Mouse (Mus musculus) embryo, embryonic 10.5 days (tissue): ENCODE data around the gene Pard3.

ENCODE experiments used
- DNase-seq: peaks from one replicate; pipeline ENCODE4 v3.0.0-alpha.2; 2015; ENCODE audit warnings: low spot score

Gene Pard3

GRCm38 (mm10) chr8:127550928-127551327, 487.2 kb downstream of the Pard3 start:
- no peak for DNase-seq

GRCm38 (mm10) chr8:127552161-127552595, 488.5 kb downstream of the Pard3 start:
- DNase-seq: no peak

- no peak for DNase-seq
Measured at GRCm38 (mm10) chr8:127552836-127553235, 489.1 kb downstream of the Pard3 start.

- DNase-seq: peak; percentile 53
Measured at GRCm38 (mm10) chr8:127553582-127553981, 489.9 kb downstream of the Pard3 start.

- DNase-seq: no peak
Measured at GRCm38 (mm10) chr8:127555795-127556194, 492.1 kb downstream of the Pard3 start.

- peak; percentile 55 for DNase-seq
Measured at GRCm38 (mm10) chr8:127556964-127557363, 493.3 kb downstream of the Pard3 start.

- DNase-seq: peak; percentile 74
Measured at GRCm38 (mm10) chr8:127557566-127557965, 493.9 kb downstream of the Pard3 start.

- no peak for DNase-seq
Measured at GRCm38 (mm10) chr8:127563634-127564033, 499.9 kb downstream of the Pard3 start.

GRCm38 (mm10) chr8:127564426-127564825, 500.7 kb downstream of the Pard3 start:
- peak; percentile 45 for DNase-seq

- no peak for DNase-seq
Measured at GRCm38 (mm10) chr8:127569212-127569611, 505.5 kb downstream of the Pard3 start.

GRCm38 (mm10) chr8:127570527-127570926, 506.8 kb downstream of the Pard3 start:
- DNase-seq: no peak

- DNase-seq: no peak
Measured at GRCm38 (mm10) chr8:127572493-127572892, 508.8 kb downstream of the Pard3 start.

- no peak for DNase-seq
Measured at GRCm38 (mm10) chr8:127576657-127577056, 513.0 kb downstream of the Pard3 start.

GRCm38 (mm10) chr8:127577656-127578055, 514.0 kb downstream of the Pard3 start:
- no peak for DNase-seq

GRCm38 (mm10) chr8:127579436-127579835, 515.7 kb downstream of the Pard3 start:
- DNase-seq: no peak

- no peak for DNase-seq
Measured at GRCm38 (mm10) chr8:127583429-127583828, 519.7 kb downstream of the Pard3 start.

- no peak for DNase-seq
Measured at GRCm38 (mm10) chr8:127585618-127586017, 521.9 kb downstream of the Pard3 start.

- DNase-seq: peak; percentile 58
Measured at GRCm38 (mm10) chr8:127586681-127587080, 523.0 kb downstream of the Pard3 start.

GRCm38 (mm10) chr8:127588313-127588712, 524.6 kb downstream of the Pard3 start:
- DNase-seq: peak; percentile 36

- DNase-seq: peak; percentile 46
Measured at GRCm38 (mm10) chr8:127589291-127589690, 525.6 kb downstream of the Pard3 start.

- DNase-seq: no peak
Measured at GRCm38 (mm10) chr8:127590674-127591186, 527.0 kb downstream of the Pard3 start.

GRCm38 (mm10) chr8:127592648-127593574, 529.2 kb downstream of the Pard3 start:
- peak; percentile 67 for DNase-seq

- DNase-seq: no peak
Measured at GRCm38 (mm10) chr8:127600641-127601040, 536.9 kb downstream of the Pard3 start.
